Mouse (Mus musculus): ENCODE results near the gene Borcs5. TPM values are rescaled to one million over a fixed set of nuclear protein-coding genes. Genes with fewer than 3 reads are reported as not detected.

Gene Borcs5
- polyA plus RNA-seq (2016; fragmentation: Nextera tagmentation; extraction: Ambion mirVana), result 20.3 and 23.6 TPM in 2 replicates

DNA sequence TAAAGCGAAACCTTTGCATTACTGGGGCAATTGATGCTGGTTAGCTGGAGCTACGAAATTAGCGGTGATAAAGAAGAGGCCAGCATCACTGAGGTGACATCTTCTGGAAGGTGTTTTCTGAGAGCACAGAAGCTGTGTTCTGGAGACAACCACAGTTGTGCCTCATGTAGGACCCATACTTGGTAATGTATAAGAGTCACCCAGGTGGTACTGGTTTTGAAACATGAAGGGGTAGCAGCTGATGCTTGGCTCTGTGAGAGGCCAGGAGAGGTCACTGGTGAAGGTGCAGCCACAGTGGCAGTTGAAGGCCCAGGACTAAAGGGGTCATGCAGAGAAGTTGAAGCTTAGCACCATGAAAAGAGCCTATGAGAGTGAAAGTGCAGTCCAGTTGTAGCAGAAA lies at the start of gene Borcs5:
Gene Borcs5 (plus strand): TSS at position 301 of the 400 bp plus-strand sequence.
- DNase-seq (ENCODE audit: low spot score), result no peak

DNA sequence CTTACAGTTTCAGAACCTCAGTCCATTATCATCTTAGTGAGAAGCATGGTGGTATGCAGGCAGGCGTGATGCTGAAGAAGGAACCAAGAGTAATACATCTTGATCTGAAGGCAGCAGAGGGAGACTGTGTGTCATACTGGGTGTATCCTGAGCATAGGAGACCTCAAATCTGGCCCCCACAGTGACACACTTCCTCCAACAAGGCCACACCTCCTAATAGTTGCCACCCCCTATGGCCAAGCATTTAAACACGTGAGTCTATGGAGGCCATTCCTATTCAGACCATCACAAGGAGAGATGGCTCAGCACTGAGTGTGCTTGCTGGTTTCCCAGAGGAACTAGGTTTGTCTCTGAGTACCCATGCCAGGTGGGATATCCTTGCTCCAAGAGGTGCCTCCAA lies 47.7 kb upstream of the Borcs5 start:
- 0 out of 2 replicates have a peak, but pooled peaks cover 1% of the 10 kb centered on the region for H3K27me3 ChIP-seq (ENCODE audit: low read depth, poor library complexity, severe bottlenecking)
- no peaks in the 10 kb centered on the region for H3K4me1 ChIP-seq
- DNase-seq (ENCODE audit: low spot score), result no peak
- WGBS, result 89% methylated on average over 2 of the region's 2 CpGs
- H3K27ac ChIP-seq (replicated peaks), result no peak overlapping the region
- H3K36me3 ChIP-seq, result no peaks in the 10 kb centered on the region
- no peaks in the 10 kb centered on the region for H3K9me3 ChIP-seq (replicated peaks)
- no peak overlapping the region for H3K4me3 ChIP-seq

More for the DNA sequence above, at the start of gene Borcs5:
- peaks cover 10% of the 10 kb centered on the region for H3K4me1 ChIP-seq
- H3K27me3 ChIP-seq (ENCODE audit: low read depth, poor library complexity, severe bottlenecking), result no peaks in the 10 kb centered on the region
- no peaks in the 10 kb centered on the region for H3K9me3 ChIP-seq (replicated peaks)
- H3K36me3 ChIP-seq, result no peaks in the 10 kb centered on the region
- H3K4me3 ChIP-seq, result no peak within 1 kb of the TSS
- 91% methylated on average over 3 of the region's 3 CpGs for WGBS
- no peak within 1 kb of the TSS for H3K27ac ChIP-seq (replicated peaks)

GRCm38 (mm10) chr6:134594569-134595442 lies 44.5 kb upstream of the Borcs5 start:
- Histone ChIP-seq H3K4me1 (no peaks in the 10 kb centered on the region), H3K27me3 (ENCODE audit: low read depth, poor library complexity, severe bottlenecking) (no peaks in the 10 kb centered on the region), H3K36me3 (no peaks in the 10 kb centered on the region), H3K4me3 (no peak overlapping the region), H3K27ac (replicated peaks) (no peak overlapping the region), H3K9me3 (replicated peaks) (no peaks in the 10 kb centered on the region)
- 91% methylated on average over 21 of the region's 21 CpGs for WGBS
- no peak for DNase-seq (ENCODE audit: low spot score)

- Histone ChIP-seq H3K4me3 (no peak overlapping the region), H3K9me3 (replicated peaks) (no peaks in the 10 kb centered on the region), H3K36me3 (no peaks in the 10 kb centered on the region), H3K27me3 (ENCODE audit: low read depth, poor library complexity, severe bottlenecking) (no peaks in the 10 kb centered on the region), H3K27ac (replicated peaks) (no peak overlapping the region), H3K4me1 (0 out of 2 replicates have a peak, but pooled peaks cover 4% of the 10 kb centered on the region)
- WGBS, result 90% methylated on average over 6 of the region's 6 CpGs
- DNase-seq (ENCODE audit: low spot score), result no peak
These were observed 41.6 kb upstream of the Borcs5 start for GRCm38 (mm10) chr6:134597651-134598229.

DNA sequence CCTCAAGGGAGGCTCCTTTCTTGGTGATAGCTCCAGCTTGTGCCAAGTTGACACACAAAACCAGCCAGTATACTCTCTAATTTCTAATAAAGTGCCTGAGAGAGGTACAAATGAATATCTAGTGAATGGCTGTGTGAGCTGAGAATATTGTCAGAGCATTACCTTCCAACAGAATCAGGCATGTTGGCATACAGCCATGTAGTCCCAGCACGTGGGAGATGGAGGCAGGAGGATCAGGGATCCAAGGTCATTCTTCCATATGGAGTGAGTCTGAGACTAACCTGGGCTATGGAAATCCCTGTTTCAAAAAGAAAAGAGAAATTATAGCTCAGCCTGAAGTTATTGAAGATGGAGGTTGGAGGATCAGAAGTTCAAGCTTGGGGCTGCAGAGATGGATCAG lies 40.1 kb upstream of the Borcs5 start:
- no peaks in the 10 kb centered on the region for H3K9me3 ChIP-seq (replicated peaks)
- H3K4me1 ChIP-seq, result 0 out of 2 replicates have a peak, but pooled peaks cover 4% of the 10 kb centered on the region
- H3K4me3 ChIP-seq, result no peak overlapping the region
- no peaks in the 10 kb centered on the region for H3K36me3 ChIP-seq
- no peak overlapping the region for H3K27ac ChIP-seq (replicated peaks)
- no peak for DNase-seq (ENCODE audit: low spot score)
- H3K27me3 ChIP-seq (ENCODE audit: low read depth, poor library complexity, severe bottlenecking), result no peaks in the 10 kb centered on the region
- 89% methylated on average over 1 of the region's 1 CpGs for WGBS

DNA sequence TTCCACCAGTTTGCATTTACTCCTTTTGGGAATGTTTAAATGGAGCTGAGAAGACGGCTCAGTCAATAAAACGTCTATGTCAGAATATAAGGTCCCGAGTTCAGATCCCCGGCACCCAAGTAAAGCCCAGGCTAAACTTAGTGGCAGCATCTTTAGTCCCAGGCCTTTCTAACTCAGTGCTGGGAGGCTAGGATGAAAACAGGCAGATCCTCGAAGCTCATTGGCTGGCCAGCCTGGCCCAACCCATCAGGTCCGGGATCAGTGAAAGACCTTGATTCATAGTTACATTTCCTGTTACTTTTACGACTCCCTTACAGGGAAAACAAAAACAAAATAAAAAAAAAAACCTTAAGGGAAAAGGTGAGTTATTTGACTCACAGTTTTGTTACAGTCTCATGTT lies 38.2 kb upstream of the Borcs5 start:
- Histone ChIP-seq H3K27me3 (ENCODE audit: low read depth, poor library complexity, severe bottlenecking) (no peaks in the 10 kb centered on the region), H3K9me3 (replicated peaks) (no peaks in the 10 kb centered on the region), H3K4me3 (no peak overlapping the region), H3K27ac (replicated peaks) (no peak overlapping the region), H3K4me1 (0 out of 2 replicates have a peak, but pooled peaks cover 4% of the 10 kb centered on the region), H3K36me3 (no peaks in the 10 kb centered on the region)
- WGBS, result 62% methylated on average over 7 of the region's 7 CpGs
- DNase-seq (ENCODE audit: low spot score), result no peak

- DNase-seq (ENCODE audit: low spot score), result no peak
- Histone ChIP-seq H3K4me1 (peaks cover 4% of the 10 kb centered on the region; the same call in 1 of the 2 replicates), H3K9me3 (replicated peaks) (no peaks in the 10 kb centered on the region), H3K4me3 (no peak overlapping the region), H3K27ac (replicated peaks) (no peak overlapping the region), H3K27me3 (ENCODE audit: low read depth, poor library complexity, severe bottlenecking) (no peaks in the 10 kb centered on the region), H3K36me3 (no peaks in the 10 kb centered on the region)
- WGBS, result 64% methylated on average over 3 of the region's 3 CpGs
These were observed 37.5 kb upstream of the Borcs5 start for GRCm38 (mm10) chr6:134601766-134602165.

- WGBS, result 66% methylated on average over 10 of the region's 10 CpGs
- Histone ChIP-seq H3K36me3 (no peaks in the 10 kb centered on the region), H3K4me1 (peaks cover 4% of the 10 kb centered on the region; the same call in 1 of the 2 replicates), H3K27me3 (ENCODE audit: low read depth, poor library complexity, severe bottlenecking) (no peaks in the 10 kb centered on the region), H3K27ac (replicated peaks) (no peak overlapping the region), H3K4me3 (no peak overlapping the region), H3K9me3 (replicated peaks) (no peaks in the 10 kb centered on the region)
- no peak for DNase-seq (ENCODE audit: low spot score)
These were observed 36.8 kb upstream of the Borcs5 start for GRCm38 (mm10) chr6:134602371-134603003.

GRCm38 (mm10) chr6:134605196-134605595 lies 34.1 kb upstream of the Borcs5 start:
- no peaks in the 10 kb centered on the region for H3K27me3 ChIP-seq (ENCODE audit: low read depth, poor library complexity, severe bottlenecking)
- no peak overlapping the region for H3K27ac ChIP-seq (replicated peaks)
- no peaks in the 10 kb centered on the region for H3K36me3 ChIP-seq
- no peaks in the 10 kb centered on the region for H3K9me3 ChIP-seq (replicated peaks)
- H3K4me3 ChIP-seq, result no peak overlapping the region
- WGBS, result 87% methylated on average over 3 of the region's 3 CpGs
- DNase-seq (ENCODE audit: low spot score), result no peak
- peaks cover 4% of the 10 kb centered on the region; the same call in 1 of the 2 replicates for H3K4me1 ChIP-seq

- WGBS, result 74% methylated on average over 6 of the region's 6 CpGs
- no peak for DNase-seq (ENCODE audit: low spot score)
- H3K4me1 ChIP-seq, result peaks cover 4% of the 10 kb centered on the region; the same call in 1 of the 2 replicates
- H3K36me3 ChIP-seq, result no peaks in the 10 kb centered on the region
- H3K27ac ChIP-seq (replicated peaks), result no peak overlapping the region
- no peaks in the 10 kb centered on the region for H3K27me3 ChIP-seq (ENCODE audit: low read depth, poor library complexity, severe bottlenecking)
- H3K4me3 ChIP-seq, result no peak overlapping the region
- no peaks in the 10 kb centered on the region for H3K9me3 ChIP-seq (replicated peaks)
These were observed 32.8 kb upstream of the Borcs5 start for GRCm38 (mm10) chr6:134606540-134606939.

GRCm38 (mm10) chr6:134606949-134607746 lies 32.2 kb upstream of the Borcs5 start:
- Histone ChIP-seq H3K4me1 (no peaks in the 10 kb centered on the region; the same call in 1 of the 2 replicates), H3K27ac (replicated peaks) (no peak overlapping the region), H3K9me3 (replicated peaks) (no peaks in the 10 kb centered on the region), H3K4me3 (no peak overlapping the region), H3K36me3 (no peaks in the 10 kb centered on the region), H3K27me3 (ENCODE audit: low read depth, poor library complexity, severe bottlenecking) (no peaks in the 10 kb centered on the region)
- no peak for DNase-seq (ENCODE audit: low spot score)
- WGBS, result 69% methylated on average over 9 of the region's 9 CpGs

DNA sequence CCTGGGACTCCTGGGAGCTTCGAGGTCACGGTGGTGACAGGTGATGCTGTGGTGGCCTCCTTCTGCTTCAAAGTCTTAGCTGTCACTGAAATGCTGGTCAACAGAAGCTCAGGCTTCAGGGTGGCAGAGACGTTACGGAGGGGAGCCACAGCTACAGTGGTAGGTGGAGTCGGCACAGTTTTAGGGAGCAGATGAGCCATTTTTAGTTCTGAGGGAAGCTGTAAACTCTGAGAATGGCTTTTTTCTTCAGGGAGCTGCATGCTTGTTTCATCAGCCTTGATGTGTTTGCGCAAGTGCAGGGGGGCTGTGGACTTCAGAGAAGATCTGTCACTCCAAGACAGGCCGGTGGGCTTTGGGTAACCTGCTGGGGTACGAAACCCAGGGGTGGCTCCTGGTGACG lies 28.9 kb upstream of the Borcs5 start:
- H3K36me3 ChIP-seq, result no peaks in the 10 kb centered on the region
- H3K27me3 ChIP-seq (ENCODE audit: low read depth, poor library complexity, severe bottlenecking), result no peaks in the 10 kb centered on the region
- no peaks in the 10 kb centered on the region; the same call in 1 of the 2 replicates for H3K4me1 ChIP-seq
- H3K27ac ChIP-seq (replicated peaks), result no peak overlapping the region
- DNase-seq (ENCODE audit: low spot score), result no peak
- 92% methylated on average over 9 of the region's 9 CpGs for whole genome bisulfite sequencing
- no peak overlapping the region for H3K4me3 ChIP-seq
- H3K9me3 ChIP-seq (replicated peaks), result no peaks in the 10 kb centered on the region
